Mouse (Mus musculus): Measurements from ENCODE around the gene Hist1h2bn. TPM values are rescaled to one million over a fixed set of nuclear protein-coding genes. Genes with fewer than 3 reads are reported as not detected.
"Not testable (repeated sequence)": the region's sequence is repeated elsewhere in the genome, so short reads cannot be mapped to it uniquely, and the experiment has no call there.

The Hist1h2bn gene
- polyA plus RNA-seq, 1 experiment from 2014 or later, result 5.5 TPM

DNA sequence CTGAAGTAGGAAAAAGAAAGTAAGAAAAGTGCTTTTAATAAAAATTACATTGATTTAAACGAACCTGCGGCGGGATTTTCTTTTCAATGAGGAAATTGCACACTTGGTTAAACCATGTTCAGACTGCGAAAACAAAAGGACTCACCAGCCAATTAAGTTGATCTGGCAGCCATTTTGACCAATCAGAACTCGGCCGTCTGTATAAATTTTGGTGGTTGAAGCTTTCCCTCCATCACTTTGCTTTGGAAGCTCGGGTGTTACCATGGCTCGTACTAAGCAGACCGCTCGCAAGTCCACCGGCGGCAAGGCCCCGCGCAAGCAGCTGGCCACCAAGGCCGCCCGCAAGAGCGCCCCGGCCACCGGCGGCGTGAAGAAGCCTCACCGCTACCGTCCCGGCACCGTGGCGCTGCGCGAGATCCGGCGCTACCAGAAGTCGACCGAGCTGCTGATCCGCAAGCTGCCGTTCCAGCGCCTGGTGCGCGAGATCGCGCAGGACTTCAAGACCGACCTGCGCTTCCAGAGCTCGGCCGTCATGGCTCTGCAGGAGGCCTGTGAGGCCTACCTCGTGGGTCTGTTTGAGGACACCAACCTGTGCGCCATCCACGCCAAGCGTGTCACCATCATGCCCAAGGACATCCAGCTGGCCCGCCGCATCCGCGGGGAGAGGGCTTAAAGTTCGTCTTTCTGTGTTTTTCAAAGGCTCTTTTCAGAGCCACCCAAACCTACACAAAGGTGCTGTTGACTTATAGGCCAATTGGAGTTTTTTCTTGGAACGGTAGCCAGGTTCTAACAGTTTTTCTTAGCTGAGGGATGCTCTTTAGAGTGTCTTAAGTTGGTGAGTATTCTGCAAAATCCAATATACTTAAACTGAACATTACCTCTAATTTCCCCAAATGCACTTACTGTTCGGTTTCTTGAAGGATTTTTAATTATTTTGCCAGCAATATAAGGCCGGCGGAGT is 36.2 kb upstream of the Hist1h2bn start, which contains the start of gene Hist1h3h:
Gene Hist1h3h (plus strand): TSS at position 263 of the 961 bp plus-strand sequence.
- H3K27ac ChIP-seq, result peak within 1 kb of the TSS; percentile 89
- peak; percentile 35; the same call in 1 of the 2 replicates for ATAC-seq (ENCODE audit: borderline replicate concordance, extremely low read depth, low FRiP score, low TSS enrichment)
- H3K9me3 ChIP-seq, H3K27me3 ChIP-seq, H3K36me3 ChIP-seq: not testable (repeated sequence)
- peaks cover 29% of the 10 kb centered on the region for H3K4me1 ChIP-seq
- peak within 1 kb of the TSS; percentile 63 for H3K4me2 ChIP-seq
- peak within 1 kb of the TSS; percentile 44 for H3K4me3 ChIP-seq
- under 1% methylated on average over 29 of the region's 56 CpGs for WGBS
- H3K9ac ChIP-seq, result peak within 1 kb of the TSS; percentile 55

DNA sequence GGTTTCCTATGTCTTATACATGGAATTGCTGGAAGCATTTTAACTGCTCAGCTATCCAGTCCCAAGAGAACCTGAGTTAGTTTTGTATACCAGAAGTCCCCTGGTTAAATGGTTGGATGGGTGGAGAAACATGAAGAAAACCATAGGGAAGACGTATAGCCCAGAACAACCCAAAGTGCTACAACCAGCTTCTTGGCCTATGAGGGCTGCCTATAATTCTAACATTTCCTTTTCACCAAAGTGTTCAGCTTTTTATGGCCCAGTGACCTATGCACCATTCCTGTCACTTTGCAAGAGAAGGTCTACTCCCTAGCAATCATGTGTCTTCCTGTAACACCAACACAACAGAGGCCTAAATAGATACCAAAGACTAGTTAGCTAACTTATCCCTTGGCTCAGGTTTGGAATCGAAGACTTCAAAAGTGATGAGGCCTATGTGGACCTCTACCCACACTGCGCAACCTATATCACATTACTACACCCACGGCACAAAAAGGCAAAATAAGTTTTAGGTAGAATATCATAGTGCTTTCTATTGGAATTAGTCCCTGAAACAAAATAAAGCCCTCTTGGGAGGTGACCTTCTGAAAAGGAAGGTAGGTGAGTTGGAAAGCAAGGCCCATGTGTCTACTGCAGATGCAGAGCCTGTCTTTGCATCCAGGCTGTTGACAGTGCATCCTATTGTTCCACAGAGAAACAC is 35.4 kb upstream of the Hist1h2bn start:
- Histone ChIP-seq H3K4me3 (peak overlapping the region; percentile 44), H3K36me3 (no peaks in the 10 kb centered on the region), H3K4me2 (peak overlapping the region; percentile 63), H3K27ac (peak overlapping the region; percentile 89), H3K9me3 (no peaks in the 10 kb centered on the region), H3K4me1 (peaks cover 33% of the 10 kb centered on the region), H3K27me3 (no peaks in the 10 kb centered on the region), H3K9ac (peak overlapping the region; percentile 55)
- ATAC-seq (ENCODE audit: borderline replicate concordance, extremely low read depth, low FRiP score, low TSS enrichment), result no peak
- WGBS, result 43% methylated on average over 4 of the region's 4 CpGs

DNA sequence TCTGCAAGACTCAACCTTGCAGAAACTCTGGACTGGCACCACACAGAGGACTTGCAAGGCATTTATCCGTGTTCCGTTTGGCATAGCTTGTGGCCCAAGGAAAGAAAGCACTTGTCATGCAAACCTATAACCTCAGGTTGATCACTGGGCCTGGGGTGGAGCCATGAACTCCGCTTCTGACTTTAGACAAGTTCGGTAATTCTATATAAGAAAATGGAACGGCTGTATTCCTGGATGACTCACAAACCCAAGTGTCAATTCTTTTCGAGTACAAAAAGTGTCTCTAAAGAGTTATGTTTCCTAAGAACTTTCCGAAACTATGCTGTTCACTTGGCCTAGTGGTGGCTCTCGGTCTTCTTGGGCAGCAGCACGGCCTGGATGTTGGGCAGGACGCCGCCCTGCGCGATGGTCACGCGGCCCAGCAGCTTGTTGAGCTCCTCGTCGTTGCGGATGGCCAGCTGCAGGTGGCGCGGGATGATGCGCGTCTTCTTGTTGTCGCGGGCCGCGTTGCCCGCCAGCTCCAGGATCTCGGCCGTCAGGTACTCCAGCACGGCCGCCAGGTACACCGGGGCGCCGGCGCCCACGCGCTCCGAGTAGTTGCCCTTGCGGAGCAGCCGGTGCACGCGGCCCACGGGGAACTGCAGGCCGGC is 32.7 kb upstream of the Hist1h2bn start:
- not testable (repeated sequence) for H3K27me3 ChIP-seq, H3K9me3 ChIP-seq, H3K36me3 ChIP-seq
- ATAC-seq (ENCODE audit: borderline replicate concordance, extremely low read depth, low FRiP score, low TSS enrichment), result peak; percentile 15; the same call in 1 of the 2 replicates
- Histone ChIP-seq H3K9ac (peak overlapping the region; percentile 52), H3K4me1 (peaks cover 26% of the 10 kb centered on the region), H3K4me3 (peak overlapping the region; percentile 42), H3K4me2 (peak overlapping the region; percentile 61), H3K27ac (peak overlapping the region; percentile 95)
- WGBS, result 2% methylated on average over 24 of the region's 44 CpGs

DNA sequence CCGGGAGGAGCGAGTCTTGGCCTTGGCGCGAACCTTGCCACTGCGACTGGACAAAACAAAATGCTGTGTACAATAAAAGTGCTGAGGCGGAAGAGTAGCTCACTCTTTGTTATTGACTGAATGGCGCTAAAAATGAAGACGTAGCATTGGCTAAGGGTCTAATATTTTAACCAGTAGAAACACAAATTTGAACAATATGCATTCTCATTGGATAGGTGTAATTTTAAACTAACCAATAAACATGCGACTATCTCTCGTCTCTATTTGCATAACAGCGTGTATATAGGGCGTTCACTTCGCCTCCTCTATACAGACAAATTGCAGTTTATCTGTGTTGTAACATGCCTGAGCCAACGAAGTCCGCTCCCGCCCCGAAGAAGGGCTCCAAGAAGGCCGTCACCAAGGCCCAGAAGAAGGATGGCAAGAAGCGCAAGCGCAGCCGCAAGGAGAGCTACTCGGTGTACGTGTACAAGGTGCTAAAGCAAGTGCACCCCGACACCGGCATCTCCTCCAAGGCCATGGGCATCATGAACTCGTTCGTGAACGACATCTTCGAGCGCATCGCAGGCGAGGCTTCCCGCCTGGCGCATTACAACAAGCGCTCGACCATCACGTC is 32.1 kb upstream of the Hist1h2bn start, which contains the start of gene Hist1h2bm:
Gene Hist1h2bm (plus strand): TSS at position 288 of the 616 bp plus-strand sequence.
- WGBS, result under 1% methylated on average over 37 of the region's 37 CpGs
- Histone ChIP-seq H3K27ac (peak within 1 kb of the TSS; percentile 95), H3K4me2 (peak within 1 kb of the TSS; percentile 61), H3K9ac (peak within 1 kb of the TSS; percentile 52), H3K4me3 (peak within 1 kb of the TSS; percentile 42), H3K4me1 (peaks cover 26% of the 10 kb centered on the region)
- ATAC-seq (ENCODE audit: borderline replicate concordance, extremely low read depth, low FRiP score, low TSS enrichment), result peak; percentile 97
- H3K9me3 ChIP-seq, H3K27me3 ChIP-seq, H3K36me3 ChIP-seq: not testable (repeated sequence)

DNA sequence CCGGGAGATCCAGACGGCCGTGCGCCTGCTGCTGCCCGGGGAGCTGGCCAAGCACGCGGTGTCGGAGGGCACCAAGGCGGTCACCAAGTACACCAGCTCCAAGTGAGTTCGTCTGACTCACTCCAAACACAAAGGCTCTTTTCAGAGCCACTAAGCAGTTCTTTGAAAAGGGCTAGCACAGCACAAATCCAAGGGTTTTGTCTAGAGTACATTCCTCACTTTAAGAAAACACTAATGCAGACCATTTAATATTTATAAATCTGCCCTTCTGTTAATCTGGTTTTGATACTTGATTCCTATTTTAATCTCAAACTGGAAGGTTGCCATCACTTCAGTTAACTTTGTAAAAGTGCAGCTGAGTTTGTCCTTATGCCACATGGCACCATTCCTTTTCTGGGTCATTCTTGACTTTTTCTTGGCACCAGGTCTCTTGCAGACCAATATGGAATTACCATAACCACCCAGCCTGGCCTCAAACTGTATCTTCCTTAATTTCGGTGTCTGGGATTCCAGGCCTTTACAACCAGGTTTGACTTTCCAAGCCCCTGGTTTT is 31.5 kb upstream of the Hist1h2bn start:
- no peaks in the 10 kb centered on the region for H3K9me3 ChIP-seq
- peak overlapping the region; percentile 40 for H3K9ac ChIP-seq
- H3K36me3 ChIP-seq, result no peaks in the 10 kb centered on the region
- H3K27me3 ChIP-seq, result no peaks in the 10 kb centered on the region
- H3K4me3 ChIP-seq, result peak overlapping the region; percentile 31
- H3K27ac ChIP-seq, result peak overlapping the region; percentile 95
- peak; percentile 31; the same call in 1 of the 2 replicates for ATAC-seq (ENCODE audit: borderline replicate concordance, extremely low read depth, low FRiP score, low TSS enrichment)
- whole genome bisulfite sequencing, result 2% methylated on average over 11 of the region's 11 CpGs
- peak overlapping the region; percentile 61 for H3K4me2 ChIP-seq
- H3K4me1 ChIP-seq, result peaks cover 26% of the 10 kb centered on the region

DNA sequence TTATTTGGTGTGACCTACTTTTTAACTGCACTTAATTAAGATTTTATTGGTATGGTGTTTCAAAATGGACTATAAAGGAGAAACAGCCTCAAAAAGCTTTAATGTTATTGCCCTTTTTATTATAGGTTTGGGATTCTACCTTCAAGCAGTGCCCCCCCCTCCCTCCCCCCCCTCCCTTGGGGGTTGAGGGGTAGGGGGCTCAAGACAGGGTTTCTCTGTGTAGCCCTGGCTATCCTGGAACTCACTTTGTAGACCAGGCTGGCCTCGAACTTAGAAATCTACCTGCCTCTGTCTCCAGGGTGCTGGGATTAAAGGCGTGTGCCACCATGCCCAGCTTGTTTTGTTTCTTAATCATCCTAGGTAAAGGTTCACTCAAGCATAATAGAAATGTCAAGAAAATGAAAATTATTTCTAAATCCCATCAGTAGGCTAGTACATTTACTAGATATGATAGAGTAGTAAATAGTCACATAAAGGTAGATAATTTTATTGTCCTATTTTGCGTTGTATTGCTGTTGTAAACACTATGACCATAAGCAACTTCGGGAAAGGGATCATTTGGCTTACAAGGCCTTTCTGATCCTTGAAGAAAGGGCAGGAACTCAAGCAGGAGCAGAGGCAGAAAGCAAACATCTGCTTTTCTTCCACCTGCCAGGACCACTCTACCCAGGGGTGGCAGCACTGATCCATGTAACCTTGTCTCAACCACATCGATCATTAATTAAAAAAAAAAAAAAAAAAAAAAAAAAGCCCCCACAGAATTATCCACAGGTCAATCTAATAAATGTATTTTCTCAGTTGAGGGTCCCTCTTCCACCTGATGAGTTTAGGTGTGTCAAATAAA is 30.7 kb upstream of the Hist1h2bn start:
- 37% methylated on average over 5 of the region's 5 CpGs for WGBS
- no peak for ATAC-seq (ENCODE audit: borderline replicate concordance, extremely low read depth, low FRiP score, low TSS enrichment)
- Histone ChIP-seq H3K36me3 (no peaks in the 10 kb centered on the region), H3K9ac (0 out of 2 replicates have a peak overlapping the region, but pooled peaks have one; percentile 40), H3K27me3 (no peaks in the 10 kb centered on the region), H3K4me2 (peak overlapping the region; percentile 61), H3K4me3 (peak overlapping the region; percentile 31; the same call in 1 of the 2 replicates), H3K27ac (peak overlapping the region; percentile 95), H3K9me3 (no peaks in the 10 kb centered on the region), H3K4me1 (peaks cover 24% of the 10 kb centered on the region)

DNA sequence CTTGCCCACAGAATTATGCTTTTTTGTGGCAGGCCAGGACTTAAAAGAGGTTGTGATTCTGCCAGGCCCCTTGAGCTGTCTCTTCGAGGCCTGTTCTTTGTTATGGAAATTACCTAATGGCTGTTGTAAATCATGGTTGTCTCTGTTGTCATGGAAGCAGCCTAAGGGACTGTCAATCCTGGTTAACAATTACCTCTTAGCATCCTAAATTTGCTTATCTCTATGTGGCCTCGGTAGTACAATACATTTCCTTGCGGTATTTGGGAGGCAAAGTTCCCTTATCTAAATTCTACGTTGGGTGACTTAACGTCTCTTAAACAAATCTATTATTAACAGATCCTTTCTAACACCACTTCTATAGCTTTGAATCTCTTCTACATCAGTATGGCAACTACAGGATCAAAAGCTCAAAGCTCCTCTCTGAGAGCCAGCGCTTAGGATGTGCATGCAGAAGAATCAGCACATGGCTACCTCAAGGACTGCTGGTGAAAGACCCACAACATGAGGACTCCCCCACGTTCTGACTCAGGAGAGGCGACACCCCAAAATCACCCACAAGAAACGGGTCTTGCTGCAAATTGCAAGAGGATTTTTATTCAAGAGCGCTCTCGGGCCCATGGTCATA is 25.9 kb upstream of the Hist1h2bn start:
- no peaks in the 10 kb centered on the region for H3K9me3 ChIP-seq
- H3K9ac ChIP-seq, result no peak overlapping the region
- H3K36me3 ChIP-seq, result no peaks in the 10 kb centered on the region
- no peak for ATAC-seq (ENCODE audit: borderline replicate concordance, extremely low read depth, low FRiP score, low TSS enrichment)
- H3K4me1 ChIP-seq, result 0 out of 2 replicates have a peak, but pooled peaks cover under 1% of the 10 kb centered on the region
- no peaks in the 10 kb centered on the region for H3K27me3 ChIP-seq
- H3K4me3 ChIP-seq, result no peak overlapping the region
- WGBS, result 43% methylated on average over 11 of the region's 11 CpGs
- no peak overlapping the region for H3K27ac ChIP-seq
- H3K4me2 ChIP-seq, result no peak overlapping the region

DNA sequence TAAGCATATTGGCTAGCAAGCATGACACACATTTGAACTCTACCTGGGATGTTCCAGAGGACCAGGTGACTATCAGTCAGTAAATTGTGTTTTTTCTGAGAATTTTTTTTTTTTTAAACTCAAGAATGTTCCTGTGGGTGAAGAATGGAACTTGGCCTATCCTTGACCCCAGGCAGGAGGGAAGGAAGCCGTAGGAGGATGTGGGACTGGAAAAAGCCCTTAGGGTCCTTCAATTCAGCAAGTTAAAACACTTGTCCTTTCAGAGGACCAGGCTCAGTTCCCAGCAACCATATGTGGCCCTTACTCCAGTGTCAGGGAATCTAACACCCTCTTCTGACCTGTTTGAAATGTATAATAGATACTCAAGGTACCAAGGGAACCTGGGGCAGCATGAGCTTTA is 24.4 kb upstream of the Hist1h2bn start:
- no peak for ATAC-seq (ENCODE audit: borderline replicate concordance, extremely low read depth, low FRiP score, low TSS enrichment)
- no peak overlapping the region for H3K4me2 ChIP-seq
- 50% methylated on average over 1 of the region's 1 CpGs for WGBS

DNA sequence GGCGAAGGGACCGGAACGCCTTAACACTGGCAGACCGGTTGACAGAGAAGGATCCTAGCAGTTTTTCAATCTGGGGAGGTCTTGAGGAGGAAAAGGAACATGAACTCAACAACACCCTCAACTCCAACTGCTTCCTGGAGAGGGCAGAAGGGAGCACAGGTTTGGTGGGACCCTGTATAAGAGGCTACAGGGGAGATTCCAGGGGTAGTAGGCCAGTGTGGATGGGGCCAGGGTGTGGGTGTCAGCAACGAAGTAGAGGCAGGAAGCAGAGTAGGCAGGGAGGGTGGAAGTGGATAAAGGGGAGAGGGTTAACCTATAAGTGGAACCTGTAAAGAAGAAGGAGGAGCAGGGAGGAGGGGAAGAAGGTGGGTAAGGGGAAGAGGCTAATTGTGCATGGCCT is 20.5 kb upstream of the Hist1h2bn start:
- H3K27me3 ChIP-seq, result no peaks in the 10 kb centered on the region
- H3K9ac ChIP-seq, result no peak overlapping the region
- 72% methylated on average over 5 of the region's 5 CpGs for WGBS
- no peak for ATAC-seq (ENCODE audit: borderline replicate concordance, extremely low read depth, low FRiP score, low TSS enrichment)
- H3K4me1 ChIP-seq, result peaks cover 9% of the 10 kb centered on the region; the same call in 1 of the 2 replicates
- H3K9me3 ChIP-seq, result no peaks in the 10 kb centered on the region
- H3K4me3 ChIP-seq, result no peak overlapping the region
- no peak overlapping the region for H3K4me2 ChIP-seq
- H3K36me3 ChIP-seq, result no peaks in the 10 kb centered on the region
- H3K27ac ChIP-seq, result peak overlapping the region; percentile 98

More for the DNA sequence above, 24.4 kb upstream of the Hist1h2bn start:
- Histone ChIP-seq H3K36me3 (no peaks in the 10 kb centered on the region), H3K27me3 (no peaks in the 10 kb centered on the region), H3K4me3 (no peak overlapping the region), H3K27ac (no peak overlapping the region), H3K4me1 (no peaks in the 10 kb centered on the region), H3K9me3 (no peaks in the 10 kb centered on the region), H3K9ac (no peak overlapping the region)
